Mouse (Mus musculus): ENCODE results near the gene Bcl2.

DNA sequence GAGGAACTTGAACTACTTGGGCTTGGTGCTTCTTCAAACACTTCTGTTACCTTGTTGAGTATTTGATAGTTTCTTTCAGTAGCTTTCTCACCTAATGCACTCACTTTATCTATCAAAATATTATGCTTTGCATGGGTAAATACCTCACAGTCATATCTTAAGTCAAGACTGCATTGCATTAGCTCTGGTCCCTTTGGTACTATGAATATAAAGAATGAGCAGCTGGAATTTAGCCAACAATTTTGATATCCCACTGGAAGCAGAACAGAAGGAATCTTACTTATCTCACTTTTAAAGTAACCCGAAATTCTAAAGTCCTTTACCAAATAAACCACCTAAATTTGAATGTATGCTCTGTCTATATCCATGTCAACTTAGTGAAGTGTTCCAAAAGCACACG is 83.1 kb downstream of the Bcl2 start:
- TF ChIP-seq CTCF (IDR thresholded peaks at IDR 0.05; ENCODE audit: borderline replicate concordance, insufficient read depth, low read length) (no peak), POLR2A (IDR thresholded peaks at IDR 0.05; ENCODE audit: low read depth, low read length) (no peak)
